Mouse (Mus musculus) CD4-positive, CD25-positive, alpha-beta regulatory T cell, adult 4 months (primary cell): Measurements from ENCODE around the gene Stard13. TPM values are rescaled to one million over a fixed set of nuclear protein-coding genes. Genes with fewer than 3 reads are reported as not detected.

Source experiments
- ATAC-seq: one replicate; pipeline ENCODE4 v1.8.0; 2017
- polyA plus RNA-seq, 2 experiments: library from polyadenylated mRNA; unstranded; fragments of 100-300 nt; shearing (Covaris generic); gene quantifications; one replicate each; pipeline ENCODE4 v1.2.1; 2017

The Stard13 gene
- polyA plus RNA-seq, 2 experiments from 2014 or later = not detected

DNA sequence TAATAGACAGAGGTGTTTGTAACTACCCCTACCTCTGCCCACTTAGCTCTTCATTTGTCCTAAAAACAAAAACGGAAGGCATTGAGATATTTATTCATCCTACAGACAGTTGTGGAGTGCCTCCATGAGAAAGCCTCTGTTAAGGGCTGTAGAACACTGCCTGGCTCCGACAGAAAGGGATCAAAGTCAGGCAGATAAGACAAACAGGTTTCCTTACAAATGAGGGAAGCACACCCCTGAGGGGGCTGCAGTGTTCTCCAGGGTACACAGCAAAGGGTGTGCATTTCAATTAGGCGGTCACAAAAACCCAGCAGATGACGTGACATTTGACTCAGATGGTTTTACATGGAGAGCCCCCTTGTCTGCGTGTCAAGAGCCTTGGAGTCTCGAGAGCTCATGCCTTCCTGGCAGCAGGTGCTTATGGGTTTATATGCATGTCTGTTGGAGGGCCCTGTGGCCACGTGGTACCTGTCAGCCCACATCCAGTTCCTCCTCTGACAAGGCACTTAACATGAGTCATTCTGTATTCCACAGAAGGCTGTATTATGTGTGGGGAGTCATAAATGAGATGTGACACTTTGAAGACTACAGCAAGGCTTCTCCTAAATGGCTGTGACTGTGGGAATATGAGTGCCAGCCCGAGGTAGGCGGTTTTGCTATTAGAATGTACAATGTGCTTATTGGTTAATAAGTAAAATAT, 129.1 kb downstream of the Stard13 start:
- no peak for ATAC-seq

GRCm38 (mm10) chr5:151103284-151103683, 130.4 kb downstream of the Stard13 start:
- no peak for ATAC-seq

GRCm38 (mm10) chr5:151102262-151102661, 131.4 kb downstream of the Stard13 start:
- ATAC-seq = no peak

- no peak for ATAC-seq
Measured at GRCm38 (mm10) chr5:151096012-151096411, 137.6 kb downstream of the Stard13 start.

GRCm38 (mm10) chr5:151092886-151093665, 140.6 kb downstream of the Stard13 start:
- no peak for ATAC-seq

GRCm38 (mm10) chr5:151090996-151091395, 142.6 kb downstream of the Stard13 start:
- no peak for ATAC-seq

GRCm38 (mm10) chr5:151089201-151089600, 144.4 kb downstream of the Stard13 start:
- no peak for ATAC-seq

DNA sequence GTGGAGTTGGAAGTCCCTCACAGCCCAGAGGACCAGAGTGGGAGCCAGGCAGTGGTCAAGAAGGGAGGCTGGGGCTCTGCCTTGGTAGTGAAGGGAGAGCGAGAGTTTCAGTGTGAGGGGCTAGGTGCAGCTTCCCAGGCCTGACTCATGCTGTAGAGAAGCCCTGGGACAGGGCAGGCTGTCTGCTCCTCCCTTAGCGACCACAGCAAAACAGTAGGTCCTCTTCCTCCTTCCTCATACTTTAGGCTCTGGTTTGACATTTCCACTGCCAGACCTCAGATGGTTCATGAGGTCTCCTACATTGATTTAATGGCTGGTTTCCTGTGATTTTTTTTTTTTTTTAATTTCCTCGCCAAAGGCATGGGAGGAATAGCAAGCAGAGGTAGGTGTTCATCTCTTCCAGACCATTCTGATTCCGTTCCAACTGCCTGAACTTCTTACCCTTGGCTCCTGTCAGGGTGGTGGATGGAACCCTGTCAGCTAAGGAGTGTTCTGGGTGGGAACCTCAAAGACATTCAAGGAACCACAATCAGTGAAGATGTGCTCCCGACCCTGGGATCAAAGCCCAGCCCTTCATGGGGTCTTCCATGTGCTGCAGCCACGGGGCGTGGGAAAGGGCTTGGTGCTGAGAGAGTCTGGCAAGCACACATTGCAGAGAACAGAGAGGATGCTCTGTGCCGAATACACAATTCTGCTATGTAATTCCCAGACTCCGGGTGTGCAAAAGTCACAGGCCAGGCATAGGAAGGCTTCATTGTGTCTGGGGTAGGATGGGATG, 147.0 kb downstream of the Stard13 start:
- no peak for ATAC-seq

DNA sequence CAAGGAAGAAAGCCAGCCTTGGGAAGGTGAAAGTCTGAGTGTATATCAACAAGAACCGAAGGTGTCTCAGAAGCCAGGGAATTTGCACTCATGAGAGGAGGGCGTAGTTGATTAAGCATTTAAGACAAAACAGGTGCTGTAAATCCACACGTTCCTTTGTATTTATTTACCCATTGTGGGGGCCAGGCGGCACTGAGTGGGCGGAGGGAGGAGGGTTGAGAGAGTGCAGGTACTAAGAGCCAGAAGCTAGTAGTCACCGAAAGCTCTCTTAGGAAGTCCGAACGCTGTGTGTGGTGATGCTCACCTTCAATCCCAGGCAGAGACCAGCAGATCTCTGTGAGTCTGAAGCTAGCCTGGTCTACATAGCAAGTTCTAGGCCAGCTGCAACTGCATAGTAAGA, 147.9 kb downstream of the Stard13 start:
- ATAC-seq = no peak

- ATAC-seq = no peak
Measured at GRCm38 (mm10) chr5:151080276-151080675, 153.4 kb downstream of the Stard13 start.

GRCm38 (mm10) chr5:151077953-151078352, 155.7 kb downstream of the Stard13 start:
- ATAC-seq = no peak

DNA sequence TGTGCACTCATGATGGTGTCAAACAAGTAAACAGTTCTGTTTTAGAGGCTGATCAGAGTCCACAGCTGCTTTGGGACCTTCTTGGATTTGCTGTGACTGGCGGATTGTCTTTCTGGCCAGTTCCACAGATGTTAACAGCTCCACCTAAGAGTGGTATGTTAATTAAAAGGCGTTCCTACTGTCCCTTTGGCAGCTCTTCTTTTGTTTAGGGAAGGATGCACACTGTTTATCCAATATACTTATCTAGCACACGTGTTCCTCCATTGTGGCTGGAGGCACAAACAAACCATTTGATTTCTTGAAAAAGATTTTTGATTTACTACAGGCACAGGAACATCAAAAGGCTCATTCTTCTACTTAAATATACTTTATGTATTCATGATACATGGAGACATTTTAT, 156.7 kb downstream of the Stard13 start:
- no peak for ATAC-seq

- ATAC-seq = no peak
Measured at GRCm38 (mm10) chr5:151074282-151074681, 159.4 kb downstream of the Stard13 start.

GRCm38 (mm10) chr5:151071430-151071829, 162.2 kb downstream of the Stard13 start:
- no peak for ATAC-seq

DNA sequence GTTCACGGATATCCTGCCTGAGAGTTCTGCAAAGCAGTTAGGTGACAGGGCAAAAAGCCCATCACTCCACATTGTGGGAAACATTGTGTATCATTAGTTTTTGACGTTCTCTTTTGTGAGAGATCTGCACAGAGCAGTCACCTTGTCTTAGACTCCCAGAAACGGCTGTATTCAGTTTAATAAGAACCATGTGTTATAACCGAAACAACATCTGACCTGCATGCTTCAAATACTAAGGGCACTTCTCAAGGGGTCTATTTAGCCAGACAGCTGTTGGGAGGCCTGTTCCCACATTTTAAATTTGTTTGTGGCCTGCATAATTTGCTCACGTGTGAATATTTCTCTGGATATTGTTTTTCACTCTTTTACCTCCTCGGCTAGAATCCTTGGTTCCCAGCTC, 162.7 kb downstream of the Stard13 start:
- ATAC-seq = no peak

DNA sequence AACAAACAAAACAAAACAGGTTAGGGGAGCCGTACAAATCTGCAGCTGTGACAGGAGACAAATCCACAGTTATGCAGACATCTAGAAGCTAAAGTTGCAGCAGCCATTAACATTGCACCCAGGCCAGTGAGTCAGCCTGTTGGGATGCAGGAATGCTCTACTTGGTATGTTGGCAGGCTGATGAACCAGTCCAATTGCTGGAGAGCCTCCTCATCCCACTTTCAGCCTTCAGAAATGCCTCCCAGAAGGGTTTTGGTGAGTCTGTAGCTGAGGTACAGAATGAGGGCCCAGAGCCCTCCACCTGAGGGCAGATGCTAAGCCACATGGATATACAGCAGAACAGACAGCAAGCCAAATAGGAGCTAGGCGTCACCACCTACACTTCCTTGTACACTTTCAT, 164.1 kb downstream of the Stard13 start:
- no peak for ATAC-seq

DNA sequence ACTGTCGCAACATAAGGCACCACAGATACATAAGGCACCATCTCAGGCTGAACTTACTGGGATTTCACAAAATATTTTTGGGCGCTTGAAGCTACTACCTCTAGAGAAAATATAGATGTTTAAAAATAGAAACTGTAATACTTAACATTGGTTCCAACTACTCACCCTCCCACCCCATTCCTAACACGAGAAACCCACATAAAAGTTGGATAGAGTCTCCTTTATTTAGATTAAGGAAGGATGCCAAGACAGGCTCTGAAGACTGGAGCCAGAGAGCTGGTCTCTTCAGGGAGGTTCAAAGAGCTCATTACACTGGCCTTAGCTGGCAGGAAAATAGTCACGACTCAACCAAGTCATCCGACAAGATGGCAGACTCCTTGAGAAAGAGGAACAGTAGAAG, 167.6 kb downstream of the Stard13 start:
- ATAC-seq = no peak

DNA sequence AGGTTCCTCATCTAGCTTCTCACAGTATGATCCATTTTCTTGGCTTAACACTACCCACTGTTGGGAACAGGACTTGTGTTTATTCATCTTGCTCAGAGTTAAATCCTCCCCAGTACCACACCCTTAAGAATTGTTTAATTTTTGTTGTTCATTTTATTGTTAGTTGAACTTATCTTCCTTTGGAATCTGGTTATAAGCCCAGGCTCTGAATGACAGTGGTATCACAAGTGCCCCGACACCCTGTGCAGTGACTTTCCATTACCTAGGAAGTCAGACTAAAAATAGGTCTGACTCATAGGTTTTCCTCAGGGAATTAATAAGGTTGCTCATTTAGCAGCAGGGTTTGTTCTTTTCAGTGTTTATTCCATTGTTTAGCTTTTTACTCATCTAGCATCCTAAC, 168.4 kb downstream of the Stard13 start:
- ATAC-seq = no peak

- no peak for ATAC-seq
Measured at GRCm38 (mm10) chr5:151061942-151062341, 171.7 kb downstream of the Stard13 start.

GRCm38 (mm10) chr5:151060476-151060875, 173.2 kb downstream of the Stard13 start:
- ATAC-seq = no peak

GRCm38 (mm10) chr5:151059772-151060171, 173.9 kb downstream of the Stard13 start:
- no peak for ATAC-seq

DNA sequence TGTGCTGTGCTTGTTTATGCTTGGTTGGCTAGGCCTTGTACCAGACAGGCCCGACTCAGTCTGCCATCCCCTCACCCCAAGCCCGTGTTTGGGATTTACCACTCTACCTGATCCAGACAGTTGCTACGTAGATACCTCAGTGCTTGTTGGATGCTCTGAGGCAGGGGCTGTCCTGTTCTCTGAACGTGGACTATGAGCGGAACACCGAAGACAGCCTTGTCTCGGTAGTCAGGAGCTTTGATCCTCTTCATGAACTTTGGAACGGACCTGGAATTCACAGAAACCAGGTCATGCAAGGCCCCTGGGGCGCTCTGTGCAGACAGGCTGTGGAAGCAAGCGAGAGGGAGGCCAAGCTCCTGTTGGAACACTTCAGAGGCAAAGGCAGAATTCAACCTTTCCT, 174.3 kb downstream of the Stard13 start:
- ATAC-seq = no peak

GRCm38 (mm10) chr5:151057716-151058115, 175.9 kb downstream of the Stard13 start:
- no peak for ATAC-seq
